Mouse (Mus musculus) intestine, embryonic 14.5 days (tissue): ENCODE data around the gene Fgfr2. TPM values are rescaled to one million over a fixed set of nuclear protein-coding genes. Genes with fewer than 3 reads are reported as not detected.

Experiments
- ATAC-seq: fragments of 200-750 bp; cut with Nextera tagmentation; replicated peaks from 2 replicates; pipeline ENCODE4 v1.8.0; 2017; ENCODE audit warnings: low read depth, moderate number of reproducible peaks, moderate TSS enrichment, moderate library complexity; ENCODE audit not compliant: low FRiP score, low TSS enrichment
- DNase-seq: peaks from one replicate; pipeline ENCODE4 v3.0.0-alpha.2; 2018; ENCODE audit warnings: low spot score
- H3K27ac ChIP-seq: fragments of 300-500 bp; sonication (generic); 2 replicates; pipeline ENCODE4 v1.5.1; 2014; ENCODE audit warnings: low read depth, mild to moderate bottlenecking, control low read depth
- H3K27me3 ChIP-seq: fragments of 300-500 bp; sonication (generic); replicated peaks from 2 replicates; pipeline ENCODE4 v1.6.1; 2014; ENCODE audit warnings: low read length, control low read depth; ENCODE audit not compliant: control insufficient read depth, insufficient read depth
- H3K36me3 ChIP-seq: fragments of 300-500 bp; sonication (generic); 2 replicates; pipeline ENCODE4 v1.6.1; 2014; ENCODE audit warnings: low read length, control low read depth; ENCODE audit not compliant: control insufficient read depth, insufficient read depth
- H3K4me1 ChIP-seq: fragments of 300-500 bp; sonication (generic); replicated peaks from 2 replicates; pipeline ENCODE4 v1.6.1; 2014; ENCODE audit warnings: low read length, control low read depth, mixed read lengths; ENCODE audit not compliant: control insufficient read depth, insufficient read depth
- H3K4me2 ChIP-seq: fragments of 300-500 bp; sonication (generic); 2 replicates; pipeline ENCODE4 v1.6.1; 2014; ENCODE audit warnings: low read length
- H3K4me3 ChIP-seq: fragments of 300-500 bp; sonication (generic); 2 replicates; pipeline ENCODE4 v1.5.1; 2014; ENCODE audit warnings: low read depth, low read length, control low read depth, mixed read lengths
- H3K9ac ChIP-seq: fragments of 300-500 bp; sonication (generic); 2 replicates; pipeline ENCODE4 v1.6.1; 2014; ENCODE audit warnings: mild to moderate bottlenecking, low read length
- H3K9me3 ChIP-seq: fragments of 300-500 bp; sonication (generic); 2 replicates; pipeline ENCODE4 v1.6.1; 2016; ENCODE audit warnings: low read length, control low read depth; ENCODE audit not compliant: control insufficient read depth
- WGBS: fragments of 180-500 bp; shearing (Covaris S2); extraction: QIAGEN DNeasy Blood & Tissue Kit; methylation state at CpG from one replicate; pipeline ENCODE4 v1.1.7; 2014; 5-methylcytosine and 5-hydroxymethylcytosine counted together
- polyA plus RNA-seq: library from polyadenylated mRNA; unstranded; fragments of >200 nt; fragmentation: Nextera tagmentation; extraction: Ambion mirVana; gene quantifications from 2 replicates; pipeline ENCODE4 v1.2.1, GENCODE M21; 2014

The Fgfr2 gene
- polyA plus RNA-seq, 1 experiment from 2014 or later = 105 TPM

GRCm38 (mm10) chr7:130764160-130764559 is 2359.0 kb downstream of the Fgfr2 start:
- H3K4me1 ChIP-seq = 0 out of 2 replicates have a peak, but pooled peaks cover 2% of the 10 kb centered on the region
- H3K27ac ChIP-seq = no peak overlapping the region
- H3K9ac ChIP-seq = no peak overlapping the region
- H3K9me3 ChIP-seq = no peaks in the 10 kb centered on the region
- ATAC-seq (no peak), DNase-seq (no peak)
- 94% methylated on average over 17 of the region's 17 CpGs for WGBS
- H3K27me3 ChIP-seq = no peaks in the 10 kb centered on the region
- no peak overlapping the region for H3K4me3 ChIP-seq
- no peak overlapping the region for H3K4me2 ChIP-seq
- peaks cover 38% of the 10 kb centered on the region for H3K36me3 ChIP-seq

GRCm38 (mm10) chr7:130762071-130762897 is 2360.9 kb downstream of the Fgfr2 start:
- no peaks in the 10 kb centered on the region for H3K9me3 ChIP-seq
- peak; percentile 72 for ATAC-seq
- 0 out of 2 replicates have a peak, but pooled peaks cover 2% of the 10 kb centered on the region for H3K4me1 ChIP-seq
- H3K27ac ChIP-seq = no peak overlapping the region
- no peaks in the 10 kb centered on the region for H3K27me3 ChIP-seq
- 40% methylated on average over 17 of the region's 17 CpGs for WGBS
- no peak overlapping the region for H3K4me2 ChIP-seq
- H3K4me3 ChIP-seq = no peak overlapping the region
- DNase-seq = peak; percentile 84
- peaks cover 47% of the 10 kb centered on the region for H3K36me3 ChIP-seq
- no peak overlapping the region for H3K9ac ChIP-seq

GRCm38 (mm10) chr7:130757326-130757865 is 2365.8 kb downstream of the Fgfr2 start:
- H3K9me3 ChIP-seq = no peaks in the 10 kb centered on the region
- H3K36me3 ChIP-seq = peaks cover 50% of the 10 kb centered on the region
- H3K27me3 ChIP-seq = no peaks in the 10 kb centered on the region
- ATAC-seq = no peak
- H3K4me2 ChIP-seq = no peak overlapping the region
- H3K9ac ChIP-seq = no peak overlapping the region
- H3K4me1 ChIP-seq = 0 out of 2 replicates have a peak, but pooled peaks cover 2% of the 10 kb centered on the region
- WGBS = 82% methylated on average over 11 of the region's 11 CpGs
- no peak overlapping the region for H3K4me3 ChIP-seq
- no peak for DNase-seq
- no peak overlapping the region for H3K27ac ChIP-seq

- Histone ChIP-seq H3K4me2 (no peak overlapping the region), H3K9ac (no peak overlapping the region), H3K4me3 (no peak overlapping the region), H3K36me3 (peaks cover 59% of the 10 kb centered on the region), H3K9me3 (no peaks in the 10 kb centered on the region), H3K27ac (no peak overlapping the region), H3K27me3 (no peaks in the 10 kb centered on the region), H3K4me1 (no peaks in the 10 kb centered on the region)
- 80% methylated on average over 7 of the region's 7 CpGs for WGBS
- no peak for DNase-seq
- ATAC-seq = no peak
Measured at GRCm38 (mm10) chr7:130756343-130756835, 2366.8 kb downstream of the Fgfr2 start.

GRCm38 (mm10) chr7:130754790-130755189 is 2368.4 kb downstream of the Fgfr2 start:
- Histone ChIP-seq H3K27ac (no peak overlapping the region), H3K4me1 (0 out of 2 replicates have a peak, but pooled peaks cover 2% of the 10 kb centered on the region), H3K36me3 (peaks cover 56% of the 10 kb centered on the region), H3K4me2 (no peak overlapping the region), H3K4me3 (no peak overlapping the region), H3K27me3 (no peaks in the 10 kb centered on the region), H3K9me3 (no peaks in the 10 kb centered on the region), H3K9ac (no peak overlapping the region)
- DNase-seq (no peak), ATAC-seq (no peak)
- WGBS = 88% methylated on average over 2 of the region's 2 CpGs

GRCm38 (mm10) chr7:130751678-130752077 is 2371.5 kb downstream of the Fgfr2 start:
- ATAC-seq (no peak), DNase-seq (no peak)
- Histone ChIP-seq H3K4me2 (no peak overlapping the region), H3K4me1 (0 out of 2 replicates have a peak, but pooled peaks cover 2% of the 10 kb centered on the region), H3K9ac (no peak overlapping the region), H3K27me3 (no peaks in the 10 kb centered on the region), H3K36me3 (peaks cover 53% of the 10 kb centered on the region), H3K9me3 (no peaks in the 10 kb centered on the region), H3K4me3 (no peak overlapping the region), H3K27ac (no peak overlapping the region)
- 75% methylated on average over 9 of the region's 9 CpGs for WGBS

GRCm38 (mm10) chr7:130750752-130751490 is 2372.2 kb downstream of the Fgfr2 start:
- Histone ChIP-seq H3K9ac (no peak overlapping the region), H3K4me3 (no peak overlapping the region), H3K9me3 (no peaks in the 10 kb centered on the region), H3K27ac (no peak overlapping the region), H3K4me2 (no peak overlapping the region), H3K27me3 (no peaks in the 10 kb centered on the region), H3K36me3 (peaks cover 57% of the 10 kb centered on the region), H3K4me1 (0 out of 2 replicates have a peak, but pooled peaks cover 2% of the 10 kb centered on the region)
- WGBS = 54% methylated on average over 17 of the region's 17 CpGs
- DNase-seq (no peak), ATAC-seq (no peak)

- WGBS = 97% methylated on average over 4 of the region's 4 CpGs
- Histone ChIP-seq H3K4me1 (0 out of 2 replicates have a peak, but pooled peaks cover 2% of the 10 kb centered on the region), H3K36me3 (peaks cover 65% of the 10 kb centered on the region)
Measured at GRCm38 (mm10) chr7:130749165-130749564, 2374.0 kb downstream of the Fgfr2 start.

More at GRCm38 (mm10) chr7:130749165-130749564, 2374.0 kb downstream of the Fgfr2 start:
- no peak for DNase-seq
- Histone ChIP-seq H3K4me2 (no peak overlapping the region), H3K27me3 (no peaks in the 10 kb centered on the region), H3K9me3 (no peaks in the 10 kb centered on the region), H3K4me3 (no peak overlapping the region), H3K27ac (no peak overlapping the region), H3K9ac (no peak overlapping the region)
- no peak for ATAC-seq
